ENCODE assay signal across 9 mouse cellular contexts in the genomic region with DNA sequence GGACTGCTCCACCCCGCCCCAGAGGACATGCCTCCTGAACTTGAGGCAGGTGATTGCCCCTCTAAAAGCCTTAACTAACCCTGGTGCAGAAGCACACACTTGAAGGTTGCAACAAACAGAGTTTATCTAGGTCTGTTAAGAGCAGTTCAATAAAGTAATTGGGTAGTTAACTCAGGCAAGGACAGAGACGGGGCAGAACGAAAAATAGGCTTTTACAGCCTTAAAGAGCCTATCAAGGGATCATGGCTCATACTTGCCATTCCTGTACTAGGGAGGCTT. TPM values are rescaled to one million over a fixed set of nuclear protein-coding genes. Genes with fewer than 3 reads are reported as not detected.
A peak's percentile ranks its signal among the peaks of the same experiment; 100 is the strongest.
DNase-seq lines count a peak whose midpoint lies in the region; ATAC-seq and TF ChIP-seq lines count a peak whose summit lies in the region.
"Had no signal": no experiment of that assay in that cellular context is flagged by ENCODE, and none has a peak within 500 bp of the region (broad histone marks: within the 10 kb centered on the region; RNA-seq: fewer than 3 reads in every experiment).

No protein-coding gene starts in this region.

- 77% methylated on average over 3 of the region's 3 CpGs for WGBS in hindbrain, postnatal 0 days
- 81% methylated on average over 3 of the region's 3 CpGs for WGBS in hindbrain, embryonic 12.5 days
- WGBS in spleen, adult 2 months, result 66% methylated on average over 3 of the region's 3 CpGs
- 42% methylated on average over 3 of the region's 3 CpGs for WGBS in limb, embryonic 13.5 days
- 57% methylated on average over 3 of the region's 3 CpGs for WGBS in stomach, postnatal 0 days

- no peaks in the 10 kb centered on the region for H3K9me3 ChIP-seq in hindbrain, postnatal 0 days (ENCODE audit: low read length)
- H3K9me3 ChIP-seq in hindbrain, embryonic 12.5 days (replicated peaks), result no peaks in the 10 kb centered on the region
- H3K9me3 ChIP-seq in limb, embryonic 13.5 days, result no peaks in the 10 kb centered on the region
- no peaks in the 10 kb centered on the region for H3K9me3 ChIP-seq in stomach, postnatal 0 days (ENCODE audit: control insufficient read depth, low read length)

- H3K36me3 ChIP-seq in hindbrain, postnatal 0 days (ENCODE audit: insufficient read depth, low read length), result no peaks in the 10 kb centered on the region
- peaks cover 16% of the 10 kb centered on the region for H3K36me3 ChIP-seq in hindbrain, embryonic 12.5 days
- peaks cover 14% of the 10 kb centered on the region for H3K36me3 ChIP-seq in spleen, adult 2 months (ENCODE audit: control insufficient read depth, insufficient read depth, low read length)
- peaks cover 24% of the 10 kb centered on the region for H3K36me3 ChIP-seq in limb, embryonic 13.5 days
- no peaks in the 10 kb centered on the region for H3K36me3 ChIP-seq in stomach, postnatal 0 days (ENCODE audit: control insufficient read depth, insufficient read depth, low read length)

- peak overlapping the region; percentile 73; the same call in 1 of the 2 replicates for H3K27ac ChIP-seq in hindbrain, postnatal 0 days
- no peak overlapping the region for H3K27ac ChIP-seq in hindbrain, embryonic 12.5 days
- H3K27ac ChIP-seq in spleen, adult 2 months (ENCODE audit: insufficient read depth, low read length), result peak overlapping the region; percentile 92
- H3K27ac ChIP-seq in limb, embryonic 13.5 days, result peak overlapping the region; percentile 73; the same call in 1 of the 2 replicates
- H3K27ac ChIP-seq in stomach, postnatal 0 days (replicated peaks), result 0 out of 2 replicates have a peak overlapping the region, but pooled peaks have one; percentile 86

- ATAC-seq in hindbrain, postnatal 0 days, result no peak
- ATAC-seq in hindbrain, embryonic 12.5 days (ENCODE audit: low FRiP score), result no peak
- ATAC-seq in limb, embryonic 13.5 days (ENCODE audit: low FRiP score, low read depth), result no peak
- no peak for ATAC-seq in stomach, postnatal 0 days (ENCODE audit: low FRiP score, low TSS enrichment)
- ATAC-seq: Patski had no signal

- H3K4me1 ChIP-seq in hindbrain, postnatal 0 days (ENCODE audit: insufficient read depth, low read length), result peaks cover 19% of the 10 kb centered on the region
- peaks cover 47% of the 10 kb centered on the region for H3K4me1 ChIP-seq in hindbrain, embryonic 12.5 days
- peaks cover 21% of the 10 kb centered on the region for H3K4me1 ChIP-seq in spleen, adult 2 months (ENCODE audit: control insufficient read depth, insufficient read depth, insufficient read length)
- peaks cover 46% of the 10 kb centered on the region for H3K4me1 ChIP-seq in limb, embryonic 13.5 days
- H3K4me1 ChIP-seq in stomach, postnatal 0 days (replicated peaks; ENCODE audit: control insufficient read depth, insufficient read depth), result peaks cover 10% of the 10 kb centered on the region

- no peak for TF ChIP-seq EP300 in stomach, postnatal 0 days (optimal IDR thresholded peaks at IDR 0.05)

- H3K4me3 ChIP-seq in hindbrain, postnatal 0 days (ENCODE audit: low read length), result no peak overlapping the region
- H3K4me3 ChIP-seq in hindbrain, embryonic 12.5 days, result no peak overlapping the region
- peak overlapping the region; percentile 74; the same call in 1 of the 2 replicates for H3K4me3 ChIP-seq in spleen, adult 2 months (ENCODE audit: extremely low read depth, insufficient read depth, insufficient read length)
- H3K4me3 ChIP-seq in limb, embryonic 13.5 days, result no peak overlapping the region
- no peak overlapping the region for H3K4me3 ChIP-seq in stomach, postnatal 0 days (ENCODE audit: low read depth, low read length)

- no peak for TF ChIP-seq POLR2A in spleen, adult 2 months (IDR thresholded peaks at IDR 0.05; ENCODE audit: low read depth, low read length)

- H3K9ac ChIP-seq in hindbrain, postnatal 0 days (replicated peaks; ENCODE audit: low read length), result no peak overlapping the region
- H3K9ac ChIP-seq in hindbrain, embryonic 12.5 days, result no peak overlapping the region
- no peak overlapping the region; the same call in 1 of the 2 replicates for H3K9ac ChIP-seq in limb, embryonic 13.5 days
- H3K9ac ChIP-seq in stomach, postnatal 0 days (ENCODE audit: low read length), result peak overlapping the region; percentile 41; the same call in 1 of the 2 replicates

- no peak for DNase-seq in hindbrain, postnatal 0 days (ENCODE audit: low spot score)
- no peak for DNase-seq in spleen, adult 2 months (ENCODE audit: low read depth in 1 of 2, low spot score in 2 of 2)
- DNase-seq in spleen, adult 12 weeks (ENCODE audit: low spot score), result no peak
- DNase-seq in stomach, postnatal 0 days (ENCODE audit: low spot score), result no peak
- no peak for DNase-seq in layer of hippocampus, adult 18-20 months (ENCODE audit: low spot score in 2 of 2)

- TF ChIP-seq CTCF in hindbrain, postnatal 0 days (IDR thresholded peaks at IDR 0.05; ENCODE audit: low read depth), result no peak
- TF ChIP-seq CTCF in spleen, adult 2 months (IDR thresholded peaks at IDR 0.05; ENCODE audit: extremely low read depth, insufficient read depth, insufficient read length, insufficient replicate concordance), result no peak
- TF ChIP-seq CTCF in stomach, postnatal 0 days (IDR thresholded peaks at IDR 0.05; ENCODE audit: low read depth), result no peak

- H3K4me2 ChIP-seq in hindbrain, postnatal 0 days (ENCODE audit: low read depth, low read length), result no peak overlapping the region
- no peak overlapping the region for H3K4me2 ChIP-seq in hindbrain, embryonic 12.5 days (replicated peaks)
- H3K4me2 ChIP-seq in limb, embryonic 13.5 days (replicated peaks), result peak overlapping the region; percentile 100
- no peak overlapping the region for H3K4me2 ChIP-seq in stomach, postnatal 0 days (replicated peaks; ENCODE audit: low read depth)

- H3K27me3 ChIP-seq in hindbrain, postnatal 0 days (ENCODE audit: insufficient read depth, low read length), result no peaks in the 10 kb centered on the region
- H3K27me3 ChIP-seq in hindbrain, embryonic 12.5 days, result no peaks in the 10 kb centered on the region
- H3K27me3 ChIP-seq in spleen, adult 2 months (ENCODE audit: control insufficient read depth, insufficient read depth, low read length), result no peaks in the 10 kb centered on the region
- H3K27me3 ChIP-seq in limb, embryonic 13.5 days, result no peaks in the 10 kb centered on the region
- no peaks in the 10 kb centered on the region for H3K27me3 ChIP-seq in stomach, postnatal 0 days (ENCODE audit: control insufficient read depth, insufficient read depth, low read length)
- H3K27me3 ChIP-seq: Patski had no signal

RNA-seq across cellular contexts. Expression of a gene that starts 2.1 kb away (rescaled TPM):
- 128 and 140 TPM in 2 replicates for total RNA-seq in hindbrain, postnatal 0 days (2014; rRNA removed)
- 20.0 and 22.4 TPM in 2 replicates for polyA plus RNA-seq in hindbrain, postnatal 0 days (2015; fragmentation: Nextera tagmentation; extraction: Ambion mirVana)
- polyA plus RNA-seq in hindbrain, embryonic 12.5 days (2016; fragmentation: Nextera tagmentation; extraction: Ambion mirVana), result 44.0 and 47.4 TPM in 2 replicates
- 23.8 and 32.9 TPM in 2 replicates for polyA plus RNA-seq in spleen, adult 2 months (2012; rRNA removed)
- polyA plus RNA-seq in limb, embryonic 13.5 days (2015; fragmentation: Nextera tagmentation; extraction: Ambion mirVana), result 26.3 and 26.9 TPM in 2 replicates
- polyA plus RNA-seq in stomach, postnatal 0 days (2015; fragmentation: Nextera tagmentation; extraction: Ambion mirVana), result 9.8 and 12.0 TPM in 2 replicates
- 10 to 100 TPM; 53.8 to 57.2 TPM for total RNA-seq in layer of hippocampus, adult 18-20 months (2021)

RNA-seq across cellular contexts. Expression of a gene that starts 10.7 kb away (rescaled TPM):
- 22.5 and 26.1 TPM in 2 replicates for total RNA-seq in hindbrain, postnatal 0 days (2014; rRNA removed)
- 5.6 and 6.0 TPM in 2 replicates for polyA plus RNA-seq in hindbrain, postnatal 0 days (2015; fragmentation: Nextera tagmentation; extraction: Ambion mirVana)
- polyA plus RNA-seq in hindbrain, embryonic 12.5 days (2016; fragmentation: Nextera tagmentation; extraction: Ambion mirVana), result 6.8 and 6.9 TPM in 2 replicates
- polyA plus RNA-seq in spleen, adult 2 months (2012; rRNA removed), result 2.5 and 4.0 TPM in 2 replicates
- 5.2 and 6.3 TPM in 2 replicates for polyA plus RNA-seq in limb, embryonic 13.5 days (2015; fragmentation: Nextera tagmentation; extraction: Ambion mirVana)
- 1.3 and 1.4 TPM in 2 replicates for polyA plus RNA-seq in stomach, postnatal 0 days (2015; fragmentation: Nextera tagmentation; extraction: Ambion mirVana)
- total RNA-seq in layer of hippocampus, adult 18-20 months (2021), result 10 to 100 TPM; 50.1 to 50.7 TPM

RNA-seq across cellular contexts. Expression of a gene that starts 14.5 kb away (rescaled TPM):
- 1.3 and 2.6 TPM in 2 replicates for total RNA-seq in hindbrain, postnatal 0 days (2014; rRNA removed)
- polyA plus RNA-seq in hindbrain, postnatal 0 days (2015; fragmentation: Nextera tagmentation; extraction: Ambion mirVana), result 1.6 TPM in 2 replicates
- 0.29 and 0.37 TPM in 2 replicates for polyA plus RNA-seq in hindbrain, embryonic 12.5 days (2016; fragmentation: Nextera tagmentation; extraction: Ambion mirVana)
- polyA plus RNA-seq in spleen, adult 2 months (2012; rRNA removed), result not detected in 2 replicates
- not detected in 2 replicates for polyA plus RNA-seq in limb, embryonic 13.5 days (2015; fragmentation: Nextera tagmentation; extraction: Ambion mirVana)
- not detected in 2 replicates for polyA plus RNA-seq in stomach, postnatal 0 days (2015; fragmentation: Nextera tagmentation; extraction: Ambion mirVana)
- total RNA-seq in layer of hippocampus, adult 18-20 months (2021), result under 1 TPM; 0.20 to 0.40 TPM
- total RNA-seq: hematopoietic stem cell, adult 5-6 weeks had no signal
- polyA plus RNA-seq: Patski had no signal

RNA-seq across cellular contexts. Expression of a gene that starts 21.6 kb away (rescaled TPM):
- total RNA-seq in hindbrain, postnatal 0 days (2014; rRNA removed), result not detected in 2 replicates
- not detected in 2 replicates for polyA plus RNA-seq in hindbrain, postnatal 0 days (2015; fragmentation: Nextera tagmentation; extraction: Ambion mirVana)
- 0.10 and 0.73 TPM in 2 replicates for polyA plus RNA-seq in hindbrain, embryonic 12.5 days (2016; fragmentation: Nextera tagmentation; extraction: Ambion mirVana)
- polyA plus RNA-seq in spleen, adult 2 months (2012; rRNA removed), result 0.38 and 0.49 TPM in 2 replicates
- 3.5 and 4.1 TPM in 2 replicates for polyA plus RNA-seq in limb, embryonic 13.5 days (2015; fragmentation: Nextera tagmentation; extraction: Ambion mirVana)
- 39.2 and 46.0 TPM in 2 replicates for polyA plus RNA-seq in stomach, postnatal 0 days (2015; fragmentation: Nextera tagmentation; extraction: Ambion mirVana)
- total RNA-seq in layer of hippocampus, adult 18-20 months (2021), result not detected

RNA-seq across cellular contexts. Expression of a gene that starts 22.4 kb away (rescaled TPM):
- 85.4 and 88.0 TPM in 2 replicates for total RNA-seq in hindbrain, postnatal 0 days (2014; rRNA removed)
- polyA plus RNA-seq in hindbrain, postnatal 0 days (2015; fragmentation: Nextera tagmentation; extraction: Ambion mirVana), result 19.2 TPM in 2 replicates
- polyA plus RNA-seq in hindbrain, embryonic 12.5 days (2016; fragmentation: Nextera tagmentation; extraction: Ambion mirVana), result 47.0 and 50.8 TPM in 2 replicates
- 67.2 and 88.3 TPM in 2 replicates for polyA plus RNA-seq in spleen, adult 2 months (2012; rRNA removed)
- 33.6 and 37.8 TPM in 2 replicates for polyA plus RNA-seq in limb, embryonic 13.5 days (2015; fragmentation: Nextera tagmentation; extraction: Ambion mirVana)
- 9.1 and 9.6 TPM in 2 replicates for polyA plus RNA-seq in stomach, postnatal 0 days (2015; fragmentation: Nextera tagmentation; extraction: Ambion mirVana)
- 100 to 1,000 TPM; 118 to 123 TPM for total RNA-seq in layer of hippocampus, adult 18-20 months (2021)
